Mouse (Mus musculus) cortical plate, adult 2 months (tissue): ENCODE results near the gene Fam20b.

Source experiments
- CTCF ChIP-seq: fragments of 200-500 bp; IDR thresholded peaks from 2 replicates; pipeline ENCODE4 v1.5.1; 2011; ENCODE audit warnings: mild to moderate bottlenecking, control low read depth, low read length; ENCODE audit not compliant: insufficient read depth; ENCODE audit errors: extremely low read depth
- POLR2A ChIP-seq: fragments of 200-500 bp; IDR thresholded peaks from 2 replicates; pipeline ENCODE4 v1.6.1; 2011; ENCODE audit warnings: mild to moderate bottlenecking, low read length, control low read depth; ENCODE audit not compliant: insufficient read depth; ENCODE audit errors: extremely low read depth

DNA sequence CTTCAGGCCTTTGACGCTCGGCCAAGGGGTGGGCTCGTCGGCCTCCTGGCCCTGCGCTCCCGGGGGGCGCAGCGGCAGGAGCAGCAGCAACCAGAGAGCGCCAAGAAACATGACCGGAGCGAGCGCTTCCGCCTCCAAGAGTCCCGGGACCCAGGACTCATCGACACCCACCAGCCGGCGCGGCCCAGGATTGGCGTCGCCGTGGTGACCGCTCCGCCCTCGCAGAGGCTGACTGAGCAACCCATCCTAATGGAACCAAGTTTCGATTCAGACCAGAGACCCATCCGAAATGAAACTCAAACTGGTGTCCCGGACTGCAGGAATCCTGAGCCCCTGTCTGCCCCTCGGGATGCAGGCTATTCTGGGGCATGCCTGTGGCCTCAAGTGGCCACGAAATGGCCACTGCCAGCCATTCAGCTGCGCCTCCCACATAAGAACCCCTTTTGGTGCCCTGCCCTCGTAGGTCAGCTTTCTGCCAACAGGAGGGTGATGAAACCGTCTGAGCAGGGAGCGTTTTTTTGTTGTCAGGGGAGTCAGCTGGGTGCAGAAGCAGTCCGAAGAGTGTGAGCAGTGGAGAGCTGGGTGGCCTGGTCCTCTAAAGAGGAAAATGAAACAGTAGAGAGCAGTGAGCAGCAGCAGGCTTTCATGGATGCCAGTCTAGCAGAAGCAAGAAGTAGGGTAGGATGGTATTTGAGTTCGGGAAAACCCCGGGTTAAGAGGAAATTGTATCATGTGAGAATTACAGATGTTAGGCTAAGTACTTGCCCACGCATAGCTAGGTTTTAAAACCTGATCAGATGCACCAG, 44.5 kb downstream of the Fam20b start, which contains the start of gene Tor3a:
- TF ChIP-seq POLR2A (0 out of 2 replicates have a peak, but pooled peaks have one; percentile 15), CTCF (no peak)
